Mouse (Mus musculus): ENCODE measurements around the gene Jazf1. TPM values are rescaled to one million over a fixed set of nuclear protein-coding genes. Genes with fewer than 3 reads are reported as not detected.

The Jazf1 gene
- polyA plus RNA-seq, 1 experiment from 2014 or later = 1.4 TPM

- Histone ChIP-seq H3K27ac (no peak overlapping the region), H3K4me3 (replicated peaks) (no peak overlapping the region), H3K4me2 (no peak overlapping the region), H3K27me3 (no peaks in the 10 kb centered on the region), H3K4me1 (replicated peaks) (peaks cover 7% of the 10 kb centered on the region), H3K9ac (no peak overlapping the region), H3K9me3 (replicated peaks) (no peaks in the 10 kb centered on the region), H3K36me3 (no peaks in the 10 kb centered on the region)
- no peak for DNase-seq
- no peak for ATAC-seq (ENCODE audit: low read depth)
- WGBS (ENCODE audit: insufficient replicate concordance) = 43% methylated on average over 3 of the region's 3 CpGs
Measured at GRCm38 (mm10) chr6:53006032-53006431, 62.4 kb downstream of the Jazf1 start.

GRCm38 (mm10) chr6:53005544-53005943, 62.9 kb downstream of the Jazf1 start:
- WGBS (ENCODE audit: insufficient replicate concordance) = 59% methylated on average over 2 of the region's 2 CpGs
- no peak overlapping the region for H3K4me2 ChIP-seq
- no peak overlapping the region for H3K27ac ChIP-seq
- DNase-seq = no peak
- no peak for ATAC-seq (ENCODE audit: low read depth)
- H3K9me3 ChIP-seq (replicated peaks) = no peaks in the 10 kb centered on the region
- H3K4me3 ChIP-seq (replicated peaks) = no peak overlapping the region
- peaks cover 7% of the 10 kb centered on the region for H3K4me1 ChIP-seq (replicated peaks)
- no peaks in the 10 kb centered on the region for H3K36me3 ChIP-seq
- H3K27me3 ChIP-seq = no peaks in the 10 kb centered on the region
- H3K9ac ChIP-seq = no peak overlapping the region

- Histone ChIP-seq H3K9me3 (replicated peaks) (no peaks in the 10 kb centered on the region), H3K4me2 (no peak overlapping the region), H3K27me3 (no peaks in the 10 kb centered on the region), H3K4me1 (replicated peaks) (no peaks in the 10 kb centered on the region), H3K4me3 (replicated peaks) (no peak overlapping the region), H3K9ac (no peak overlapping the region), H3K36me3 (no peaks in the 10 kb centered on the region), H3K27ac (no peak overlapping the region)
- DNase-seq (no peak), ATAC-seq (ENCODE audit: low read depth) (no peak)
- 63% methylated on average over 8 of the region's 8 CpGs for WGBS (ENCODE audit: insufficient replicate concordance)
Measured at GRCm38 (mm10) chr6:52990816-52991215, 77.6 kb downstream of the Jazf1 start.

GRCm38 (mm10) chr6:52987905-52988640, 80.4 kb downstream of the Jazf1 start:
- DNase-seq = no peak
- Histone ChIP-seq H3K36me3 (no peaks in the 10 kb centered on the region), H3K9me3 (replicated peaks) (no peaks in the 10 kb centered on the region), H3K4me2 (no peak overlapping the region), H3K27ac (no peak overlapping the region), H3K9ac (no peak overlapping the region), H3K4me1 (replicated peaks) (no peaks in the 10 kb centered on the region), H3K27me3 (no peaks in the 10 kb centered on the region), H3K4me3 (replicated peaks) (no peak overlapping the region)
- ATAC-seq (ENCODE audit: low read depth) = no peak
- WGBS (ENCODE audit: insufficient replicate concordance) = 65% methylated on average over 6 of the region's 6 CpGs

- Histone ChIP-seq H3K9ac (no peak overlapping the region), H3K27me3 (no peaks in the 10 kb centered on the region), H3K4me3 (replicated peaks) (no peak overlapping the region), H3K4me1 (replicated peaks) (no peaks in the 10 kb centered on the region), H3K27ac (no peak overlapping the region), H3K4me2 (no peak overlapping the region), H3K9me3 (replicated peaks) (no peaks in the 10 kb centered on the region), H3K36me3 (no peaks in the 10 kb centered on the region)
- no peak for ATAC-seq (ENCODE audit: low read depth)
- DNase-seq = no peak
- 52% methylated on average over 4 of the region's 4 CpGs for WGBS (ENCODE audit: insufficient replicate concordance)
Measured at GRCm38 (mm10) chr6:52987391-52987790, 81.0 kb downstream of the Jazf1 start.

- no peak for ATAC-seq (ENCODE audit: low read depth)
Measured at GRCm38 (mm10) chr6:52982175-52982574, 86.3 kb downstream of the Jazf1 start.

GRCm38 (mm10) chr6:52979503-52979902, 88.9 kb downstream of the Jazf1 start:
- no peaks in the 10 kb centered on the region for H3K27me3 ChIP-seq
- H3K9me3 ChIP-seq (replicated peaks) = no peaks in the 10 kb centered on the region
- DNase-seq (no peak), ATAC-seq (ENCODE audit: low read depth) (no peak)
- no peaks in the 10 kb centered on the region for H3K4me1 ChIP-seq (replicated peaks)
- WGBS (ENCODE audit: insufficient replicate concordance) = 58% methylated on average over 6 of the region's 6 CpGs
- H3K4me2 ChIP-seq = no peak overlapping the region
- H3K36me3 ChIP-seq = no peaks in the 10 kb centered on the region
- H3K9ac ChIP-seq = no peak overlapping the region
- H3K4me3 ChIP-seq (replicated peaks) = no peak overlapping the region
- no peak overlapping the region for H3K27ac ChIP-seq

More at GRCm38 (mm10) chr6:52982175-52982574, 86.3 kb downstream of the Jazf1 start:
- no peaks in the 10 kb centered on the region for H3K9me3 ChIP-seq (replicated peaks)
- no peak overlapping the region for H3K4me3 ChIP-seq (replicated peaks)
- no peaks in the 10 kb centered on the region for H3K4me1 ChIP-seq (replicated peaks)
- H3K9ac ChIP-seq = no peak overlapping the region
- no peaks in the 10 kb centered on the region for H3K27me3 ChIP-seq
- no peaks in the 10 kb centered on the region for H3K36me3 ChIP-seq
- H3K4me2 ChIP-seq = no peak overlapping the region
- no peak for DNase-seq
- WGBS (ENCODE audit: insufficient replicate concordance) = 77% methylated on average over 6 of the region's 6 CpGs
- no peak overlapping the region for H3K27ac ChIP-seq

GRCm38 (mm10) chr6:52973351-52973750, 95.1 kb downstream of the Jazf1 start:
- Histone ChIP-seq H3K36me3 (no peaks in the 10 kb centered on the region), H3K9me3 (replicated peaks) (no peaks in the 10 kb centered on the region), H3K4me1 (replicated peaks) (no peaks in the 10 kb centered on the region), H3K27ac (no peak overlapping the region), H3K9ac (no peak overlapping the region), H3K27me3 (no peaks in the 10 kb centered on the region), H3K4me3 (replicated peaks) (no peak overlapping the region), H3K4me2 (no peak overlapping the region)
- no peak for DNase-seq
- WGBS (ENCODE audit: insufficient replicate concordance) = 35% methylated on average over 5 of the region's 5 CpGs
- ATAC-seq (ENCODE audit: low read depth) = no peak

- DNase-seq (no peak), ATAC-seq (ENCODE audit: low read depth) (no peak)
- H3K4me1 ChIP-seq (replicated peaks) = no peaks in the 10 kb centered on the region
- 64% methylated on average over 7 of the region's 7 CpGs for WGBS (ENCODE audit: insufficient replicate concordance)
- H3K27me3 ChIP-seq = no peaks in the 10 kb centered on the region
- no peaks in the 10 kb centered on the region for H3K9me3 ChIP-seq (replicated peaks)
- no peak overlapping the region for H3K4me2 ChIP-seq
- no peak overlapping the region for H3K4me3 ChIP-seq (replicated peaks)
- H3K9ac ChIP-seq = no peak overlapping the region
- no peak overlapping the region for H3K27ac ChIP-seq
- no peaks in the 10 kb centered on the region for H3K36me3 ChIP-seq
Measured at GRCm38 (mm10) chr6:52972138-52972537, 96.3 kb downstream of the Jazf1 start.

GRCm38 (mm10) chr6:52969717-52970261, 98.6 kb downstream of the Jazf1 start:
- Histone ChIP-seq H3K9me3 (replicated peaks) (no peaks in the 10 kb centered on the region), H3K27me3 (no peaks in the 10 kb centered on the region), H3K36me3 (no peaks in the 10 kb centered on the region), H3K27ac (no peak overlapping the region), H3K4me1 (replicated peaks) (no peaks in the 10 kb centered on the region), H3K9ac (no peak overlapping the region), H3K4me3 (replicated peaks) (no peak overlapping the region), H3K4me2 (no peak overlapping the region)
- peak; percentile 11 for DNase-seq
- ATAC-seq (ENCODE audit: low read depth) = no peak
- WGBS (ENCODE audit: insufficient replicate concordance) = 68% methylated on average over 2 of the region's 2 CpGs

GRCm38 (mm10) chr6:52968346-52968891, 100.0 kb downstream of the Jazf1 start:
- WGBS (ENCODE audit: insufficient replicate concordance) = 65% methylated on average over 12 of the region's 12 CpGs

More at GRCm38 (mm10) chr6:52968346-52968891, 100.0 kb downstream of the Jazf1 start:
- Histone ChIP-seq H3K27ac (no peak overlapping the region), H3K36me3 (no peaks in the 10 kb centered on the region), H3K9ac (no peak overlapping the region), H3K4me3 (replicated peaks) (no peak overlapping the region), H3K27me3 (no peaks in the 10 kb centered on the region), H3K9me3 (replicated peaks) (no peaks in the 10 kb centered on the region), H3K4me1 (replicated peaks) (no peaks in the 10 kb centered on the region), H3K4me2 (no peak overlapping the region)
- no peak for DNase-seq
- no peak for ATAC-seq (ENCODE audit: low read depth)
